Mouse (Mus musculus) heart, postnatal 14 days (tissue): ENCODE results near the gene Zscan5b. TPM values are rescaled to one million over a fixed set of nuclear protein-coding genes. Genes with fewer than 3 reads are reported as not detected.

Experiments
- total RNA-seq, 2 experiments: library from RNA; stranded (reverse); gene quantifications; 2 replicates each; pipeline ENCODE4 v1.2.3; 2021

Zscan5b gene
- total RNA-seq, 2 experiments from 2014 or later: not detected

Other genes with a start within 250 kb of the Zscan5b start
- gene Vmn1r65, start 211.3 kb upstream of the Zscan5b start, total RNA-seq: not detected
- gene Nlrp4c, start 177.1 kb upstream of the Zscan5b start, total RNA-seq: not detected
- gene Zfp787, start 66.3 kb upstream of the Zscan5b start, total RNA-seq: 10 to 100 TPM; 37.8 to 38.9 TPM
- 10 to 100 TPM; 10.3 to 11.5 TPM for gene Zfp444, start 50.1 kb upstream of the Zscan5b start, total RNA-seq
- gene Galp, start 25.2 kb upstream of the Zscan5b start, total RNA-seq: not detected
- gene Epp13, start 30.4 kb downstream of the Zscan5b start, total RNA-seq: not detected
- 1 to 10 TPM; 3.2 to 3.5 TPM for gene Zfp667, start 64.3 kb downstream of the Zscan5b start, total RNA-seq
- 1 to 10 TPM; 1.0 to 1.5 TPM for gene Zfp583, start 109.0 kb downstream of the Zscan5b start, total RNA-seq
- under 1 TPM; 0.22 to 0.32 TPM for gene Gm3854, start 121.5 kb downstream of the Zscan5b start, total RNA-seq
- 1 to 10 TPM; 2.2 to 2.4 TPM for gene Zfp78, start 141.0 kb downstream of the Zscan5b start, total RNA-seq
- gene Zfp28, start 161.0 kb downstream of the Zscan5b start, total RNA-seq: 1 to 10 TPM; 2.6 to 3.2 TPM
- gene Smim17, start 176.4 kb downstream of the Zscan5b start, total RNA-seq: not detected
- gene Gm20715, start 188.0 kb downstream of the Zscan5b start, total RNA-seq: not detected
- not detected for gene Olfr1344, start 216.4 kb downstream of the Zscan5b start, total RNA-seq
- gene Olfr1336, start 233.9 kb downstream of the Zscan5b start, total RNA-seq: not detected
- gene Olfr1346, start 244.8 kb downstream of the Zscan5b start, total RNA-seq: not detected